Mouse (Mus musculus) hematopoietic stem cell, adult 5-6 weeks (primary cell): ENCODE results near the gene Atp7a. TPM values are rescaled to one million over a fixed set of nuclear protein-coding genes. Genes with fewer than 3 reads are reported as not detected.

Experiments
- ATAC-seq, 2 experiments: fragments of 125-278 bp in 1 of 2; replicated peaks in 1 of 2; 2 replicates each; pipeline ENCODE4 v1.8.0; 2016 to 2017; ENCODE audit warnings: inconsistent platforms in 2 of 2, mild to moderate bottlenecking in 2 of 2, moderate number of reproducible peaks in 2 of 2, low read depth in 1 of 2, moderate TSS enrichment in 1 of 2; ENCODE audit not compliant: low FRiP score in 2 of 2, poor library complexity in 2 of 2, severe bottlenecking in 2 of 2, insufficient read depth in 1 of 2, low TSS enrichment in 1 of 2
- total RNA-seq: library from RNA; stranded (forward); fragments of 172-1452, 232-1000 nt; gene quantifications from 2 replicates; pipeline ENCODE4 v1.2.3, GENCODE M21; 2017

Atp7a gene
- total RNA-seq, 1 experiment from 2014 or later, result 9.1 TPM

- peak in 1 of 2 experiments; percentile 37; a peak in 1 of 4 replicates for ATAC-seq
Observed at GRCm38 (mm10) chrX:106139309-106140070, 112.4 kb downstream of the Atp7a start.

GRCm38 (mm10) chrX:106142936-106143335, 115.9 kb downstream of the Atp7a start, which contains the start of gene Tlr13:
Gene Tlr13, plus strand, starts transcription at chrX:106143204.
- ATAC-seq, result peak; percentile 56 to 78; a peak in 2 of 4 replicates

DNA sequence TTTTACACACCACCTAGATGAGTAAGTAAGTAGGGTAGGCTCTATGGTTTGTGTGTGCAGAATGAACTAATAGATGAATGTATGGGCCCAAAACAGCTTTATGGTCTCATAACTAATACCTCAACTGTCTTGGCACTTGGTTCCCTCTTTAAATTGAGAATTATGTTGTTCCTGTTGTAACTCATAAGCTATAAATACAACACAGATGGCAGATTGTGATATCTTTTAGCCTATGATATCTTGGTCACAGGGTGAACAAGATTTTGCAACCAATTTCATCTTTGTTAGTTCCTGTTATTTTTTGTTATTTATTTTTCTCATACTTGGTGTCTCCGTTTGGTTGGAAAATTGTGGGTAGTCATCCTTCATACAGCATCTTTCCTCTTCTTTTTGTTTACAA, 121.1 kb downstream of the Atp7a start:
- ATAC-seq, result peak in 1 of 2 experiments; percentile 41; a peak in 1 of 4 replicates

DNA sequence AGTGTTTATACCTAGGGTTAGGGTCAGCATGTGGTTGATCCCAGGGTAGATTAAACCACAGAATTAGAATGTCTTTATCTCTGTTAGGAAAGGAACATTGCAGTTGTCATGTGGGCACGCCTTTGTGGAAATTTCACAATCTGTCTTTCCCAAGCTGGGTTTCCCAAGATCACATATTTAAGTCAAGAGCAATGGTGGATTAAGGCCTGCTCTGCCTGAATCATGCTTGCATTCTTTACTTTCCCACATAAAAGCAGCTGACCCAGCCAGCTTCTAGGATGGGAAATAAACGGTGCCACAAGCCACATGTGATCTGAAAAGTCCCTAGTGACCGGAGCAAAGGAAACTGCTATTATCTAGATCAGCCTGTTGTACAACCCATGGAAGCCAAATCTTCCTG, 122.4 kb downstream of the Atp7a start:
- peak in 1 of 2 experiments; percentile 52; a peak in 1 of 4 replicates for ATAC-seq

DNA sequence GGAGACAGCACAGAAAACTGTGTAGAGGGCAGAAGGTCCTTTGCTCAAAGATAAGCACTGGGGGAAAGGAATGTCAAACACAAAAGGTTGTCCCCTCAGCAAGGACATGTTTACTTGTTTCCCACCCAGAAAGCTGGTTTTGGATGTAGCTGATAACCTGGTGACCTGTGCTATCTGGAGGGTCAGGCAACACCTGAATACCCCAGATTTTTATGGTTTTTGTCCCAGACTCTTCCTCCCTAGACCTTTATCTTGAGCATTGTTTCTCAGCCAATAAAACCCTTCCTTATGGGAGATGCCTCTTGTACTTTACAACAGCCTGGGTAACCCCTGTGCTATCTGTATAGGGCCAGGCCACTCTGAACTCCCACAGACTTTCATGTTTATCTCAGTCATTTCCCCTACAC, 127.1 kb downstream of the Atp7a start:
- no peak for ATAC-seq

DNA sequence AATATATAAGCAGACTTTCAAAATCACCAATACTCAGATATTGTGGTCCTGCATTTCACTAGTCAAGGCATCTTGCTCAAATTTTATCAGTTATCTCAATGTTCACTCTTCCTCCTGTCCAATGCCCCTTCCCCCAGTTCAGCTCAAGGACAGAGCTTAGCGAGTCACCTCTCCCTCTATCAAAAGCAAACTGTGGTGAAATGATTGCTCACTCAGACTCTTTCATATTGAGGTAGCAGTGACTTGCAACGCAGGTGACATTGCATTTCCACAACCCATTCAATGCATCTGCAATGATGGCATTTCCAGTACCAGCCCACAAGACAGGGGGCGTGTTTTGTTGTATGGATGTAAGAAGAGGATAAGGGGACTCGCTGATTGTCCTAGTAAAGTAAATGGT, 128.8 kb downstream of the Atp7a start:
- no peak for ATAC-seq

DNA sequence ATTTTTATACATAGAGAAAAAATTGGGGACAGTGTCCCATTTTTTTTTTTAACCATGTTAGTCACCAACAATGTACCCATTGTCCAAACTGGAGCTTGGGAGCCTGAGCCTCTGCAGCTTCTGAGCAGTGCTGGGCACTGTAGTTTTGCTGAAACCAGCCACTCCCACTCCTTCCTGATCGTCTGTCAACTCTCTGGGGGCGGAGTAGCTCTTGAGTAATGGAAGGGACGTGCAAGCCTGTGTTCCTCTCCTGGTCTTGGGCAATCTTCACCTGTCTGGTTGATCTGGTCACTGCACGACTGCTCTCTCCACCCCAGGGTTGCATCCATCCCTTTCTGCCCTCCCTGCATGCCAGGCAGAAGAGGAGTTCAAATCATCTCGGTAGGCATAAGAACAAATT, 136.9 kb downstream of the Atp7a start:
- ATAC-seq, result peak; percentile 76 to 78

GRCm38 (mm10) chrX:106164555-106164954, 137.5 kb downstream of the Atp7a start:
- no peak for ATAC-seq

DNA sequence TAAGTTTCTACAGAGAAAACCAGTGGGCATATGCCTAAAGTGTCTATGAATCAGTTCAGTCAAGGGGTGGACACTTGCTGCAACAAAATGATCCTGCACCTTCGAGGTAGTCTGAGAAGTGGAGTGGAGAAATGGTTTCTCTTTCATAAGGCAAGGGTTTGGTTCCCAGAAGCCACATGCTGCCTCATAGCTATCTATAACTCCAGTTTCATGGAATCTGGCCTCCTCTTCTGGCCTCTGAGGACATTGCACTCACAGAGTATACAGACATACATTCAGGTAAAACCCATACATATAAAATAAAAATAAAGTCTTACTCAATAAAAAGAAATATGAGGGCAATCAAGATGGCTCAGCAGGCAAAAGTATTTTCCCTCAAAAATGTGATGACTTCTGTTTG, 138.0 kb downstream of the Atp7a start:
- peak; percentile 60 to 62; a peak in 3 of 4 replicates for ATAC-seq

- ATAC-seq, result peak; percentile 76 to 89
Observed at GRCm38 (mm10) chrX:106171106-106171852, 144.2 kb downstream of the Atp7a start.

GRCm38 (mm10) chrX:106171853-106172154, 144.7 kb downstream of the Atp7a start:
- peak in 1 of 2 experiments; percentile 49; a peak in 3 of 4 replicates for ATAC-seq

Other genes starting within 250 kb of the Atp7a start
- gene Atrx, start 97.9 kb upstream of the Atp7a start, total RNA-seq, result 445 and 511 TPM in 2 replicates
- gene Magt1, start 15.4 kb upstream of the Atp7a start, total RNA-seq, result 51.5 and 55.1 TPM in 2 replicates
- gene Cox7b, start 11.6 kb upstream of the Atp7a start, total RNA-seq, result 297 and 349 TPM in 2 replicates
- 5.6 and 9.9 TPM in 2 replicates for gene Tlr13, start 115.9 kb downstream of the Atp7a start, total RNA-seq
- gene Pgk1, start 159.8 kb downstream of the Atp7a start, total RNA-seq, result 208 and 266 TPM in 2 replicates
- gene Taf9b, start 193.9 kb downstream of the Atp7a start, total RNA-seq, result 8.3 and 8.8 TPM in 2 replicates
- gene Fnd3c2, start 228.1 kb downstream of the Atp7a start, total RNA-seq, result not detected in 2 replicates